Mouse (Mus musculus): Measurements from ENCODE around the gene Cyp2a5.
"Not testable (repeated sequence)": the region's sequence is repeated elsewhere in the genome, so short reads cannot be mapped to it uniquely, and the experiment has no call there.

Gene Cyp2a5

DNA sequence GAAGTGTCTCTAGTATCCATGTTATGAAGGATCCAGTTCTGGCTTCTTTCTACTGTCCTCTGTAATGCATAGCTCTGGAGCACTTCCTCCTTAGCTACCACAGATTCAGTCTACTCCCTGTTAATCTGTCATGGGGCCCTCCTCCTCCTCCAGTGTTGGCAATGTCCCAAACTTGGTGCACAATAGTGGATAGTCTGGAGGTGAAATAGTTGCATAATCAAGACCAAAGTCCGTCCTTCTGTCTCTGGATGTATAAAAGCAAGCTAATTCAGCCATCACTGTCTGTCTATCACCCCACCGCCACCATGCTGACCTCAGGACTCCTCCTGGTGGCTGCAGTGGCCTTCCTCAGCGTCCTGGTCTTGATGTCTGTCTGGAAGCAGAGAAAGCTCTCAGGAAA, at the start of gene Cyp2a5:
Gene Cyp2a5 (plus strand): TSS at position 247 of the 400 bp plus-strand sequence.
- DNase-seq, result not testable (repeated sequence)

DNA sequence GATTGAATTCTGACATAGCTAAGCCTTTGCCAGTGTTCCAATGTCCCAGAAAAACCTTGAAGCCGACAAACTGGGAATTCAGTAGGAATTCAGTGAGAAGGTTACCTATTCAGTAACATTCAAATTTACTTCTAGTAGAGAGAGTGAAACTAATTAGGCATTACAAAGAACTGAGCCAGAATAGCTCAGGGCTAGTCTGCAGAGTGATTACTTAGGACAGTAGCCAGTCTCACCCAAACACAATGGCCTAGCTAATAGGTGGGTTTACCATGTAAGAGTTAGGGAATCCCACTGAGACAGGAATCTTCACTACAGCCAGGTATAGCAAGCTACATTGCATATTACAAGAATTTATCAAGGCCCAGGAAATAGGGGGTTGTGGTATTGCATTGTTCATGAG, 49.1 kb upstream of the Cyp2a5 start:
- not testable (repeated sequence) for DNase-seq

GRCm38 (mm10) chr7:26789984-26790383, 45.1 kb upstream of the Cyp2a5 start:
- DNase-seq, result no peak

- DNase-seq, result no peak
Measured at GRCm38 (mm10) chr7:26800104-26800503, 35.0 kb upstream of the Cyp2a5 start.

- no peak for DNase-seq
Measured at GRCm38 (mm10) chr7:26800996-26801395, 34.1 kb upstream of the Cyp2a5 start.

DNA sequence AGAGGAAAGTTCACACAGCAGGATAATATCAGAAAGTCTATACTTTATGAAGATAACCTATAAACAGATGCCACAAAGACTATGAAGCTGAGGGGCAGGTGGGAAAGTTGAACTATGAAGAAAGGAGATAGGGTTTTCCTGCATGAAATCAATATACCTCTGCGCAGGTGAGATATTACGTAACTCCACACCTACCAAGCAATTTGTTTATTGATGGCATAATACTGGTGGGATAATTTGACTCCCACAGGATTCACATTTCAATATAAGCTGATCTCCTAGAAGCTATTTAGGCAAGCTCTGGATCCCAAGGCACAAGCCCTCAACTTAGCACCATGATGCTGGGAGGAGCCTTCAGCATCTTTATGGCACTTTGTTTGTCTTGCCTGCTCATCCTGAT, 26.5 kb upstream of the Cyp2a5 start, which contains the start of gene Cyp2g1:
Gene Cyp2g1 (plus strand): TSS at position 301 of the 400 bp plus-strand sequence.
- DNase-seq, result no peak

DNA sequence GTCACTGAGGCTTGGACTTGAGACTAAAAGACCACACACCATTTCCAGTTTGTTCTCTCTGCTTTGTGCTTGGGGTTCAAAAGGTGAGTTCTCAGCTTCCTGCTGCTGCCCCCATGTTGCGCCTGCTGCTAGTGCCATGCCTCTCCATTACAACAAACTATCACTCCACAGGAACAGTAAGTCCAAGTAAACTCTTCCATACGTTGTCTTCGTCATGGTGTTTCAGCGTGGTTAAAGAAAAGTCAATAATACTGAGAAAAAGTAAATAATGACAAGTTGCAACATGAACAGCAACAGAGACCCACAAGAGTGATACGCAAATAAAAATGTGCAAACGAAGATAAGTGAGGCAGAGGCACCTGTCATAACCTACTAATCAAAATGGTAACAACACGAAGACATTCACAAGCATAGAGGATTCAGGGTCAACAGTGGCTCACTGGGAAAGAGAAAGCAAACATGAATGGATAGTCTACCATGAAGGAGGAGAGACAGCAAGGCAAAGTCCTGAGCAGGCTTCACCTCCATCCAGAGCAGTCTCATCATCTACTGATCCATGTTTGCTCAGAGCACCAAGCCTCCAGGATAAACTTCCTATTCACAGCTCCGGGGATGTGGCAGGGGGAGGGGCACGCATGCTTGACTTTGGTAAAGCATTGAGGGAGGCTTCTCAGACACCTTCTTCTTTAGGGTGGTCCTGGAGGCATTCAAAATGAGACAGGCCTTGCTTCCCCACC, 3.4 kb upstream of the Cyp2a5 start:
- not testable (repeated sequence) for DNase-seq

DNA sequence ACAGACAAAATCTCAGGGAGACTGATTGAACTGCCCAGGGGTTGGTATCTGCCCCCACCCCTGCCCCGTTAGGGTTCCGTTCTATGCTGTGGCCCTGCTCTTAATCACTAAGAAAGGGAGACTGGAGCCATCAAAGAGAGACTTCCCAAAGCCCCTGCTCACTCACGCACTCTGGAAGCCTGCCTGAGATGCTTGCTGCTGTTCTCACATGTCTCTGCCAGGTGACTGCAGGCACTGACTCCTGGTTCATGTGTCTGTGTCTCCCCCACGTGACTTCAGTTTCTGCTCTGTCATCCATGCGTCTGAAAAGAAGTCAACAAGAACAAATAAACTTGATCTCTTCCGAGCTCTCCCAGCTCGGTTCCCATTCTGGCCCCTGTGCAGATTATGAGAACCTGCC, 2.4 kb upstream of the Cyp2a5 start:
- not testable (repeated sequence) for DNase-seq

DNA sequence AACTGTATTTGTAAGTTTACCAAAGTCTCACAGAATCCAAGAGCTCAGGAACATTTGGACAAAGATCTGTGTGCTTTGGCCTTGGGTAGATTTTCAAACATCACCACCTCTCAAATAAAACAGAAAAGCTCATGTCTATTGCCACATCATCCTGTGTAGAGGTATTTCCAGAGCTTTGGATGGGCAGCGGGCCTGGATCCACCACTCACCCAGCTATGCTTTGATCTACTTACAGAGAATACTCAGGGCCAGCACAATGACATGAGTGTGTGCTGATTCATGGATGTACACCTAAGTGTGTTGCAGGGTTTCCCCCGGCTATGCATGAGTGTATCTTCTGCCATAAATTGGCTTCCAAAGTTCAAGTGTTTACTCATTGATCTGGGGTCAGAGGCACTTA, 8.3 kb downstream of the Cyp2a5 start:
- not testable (repeated sequence) for DNase-seq

DNA sequence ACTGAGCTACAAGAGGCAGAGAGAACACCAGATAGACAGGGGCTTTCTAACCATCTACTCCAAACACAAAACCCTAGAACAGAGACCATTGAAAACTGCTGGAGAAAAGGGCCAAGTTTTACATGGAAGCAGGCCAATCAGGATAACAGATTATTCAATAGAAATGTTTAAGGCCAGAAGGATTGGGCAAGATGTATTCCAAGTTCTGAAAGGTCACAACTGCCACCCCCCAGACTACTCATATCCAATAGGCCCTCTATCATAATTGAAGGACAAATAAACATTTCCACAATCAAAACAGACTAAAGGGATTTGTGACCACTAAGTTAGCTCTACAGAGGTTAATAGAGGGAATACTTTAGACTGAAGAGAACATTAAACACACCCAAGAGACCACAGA, 15.0 kb downstream of the Cyp2a5 start:
- not testable (repeated sequence) for DNase-seq

DNA sequence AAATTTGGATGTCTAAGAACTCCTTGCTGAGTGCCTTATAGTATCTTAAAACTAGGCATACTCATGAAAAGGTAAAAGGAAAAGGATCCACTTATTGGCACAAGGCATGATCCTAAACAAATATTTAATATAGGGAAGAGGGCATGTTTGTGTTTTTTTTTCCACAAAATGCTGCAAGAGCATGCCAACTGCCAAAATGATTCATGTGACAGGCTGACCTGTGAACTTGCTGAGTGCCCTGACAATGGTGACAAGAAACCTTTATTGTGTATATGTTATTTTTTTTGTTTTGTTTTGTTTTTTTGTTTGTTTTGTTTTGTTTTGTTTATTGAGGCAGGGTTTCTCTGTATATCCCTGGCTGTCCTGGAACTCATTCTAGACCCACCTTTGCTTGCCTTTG, 43.5 kb downstream of the Cyp2a5 start:
- not testable (repeated sequence) for DNase-seq

DNA sequence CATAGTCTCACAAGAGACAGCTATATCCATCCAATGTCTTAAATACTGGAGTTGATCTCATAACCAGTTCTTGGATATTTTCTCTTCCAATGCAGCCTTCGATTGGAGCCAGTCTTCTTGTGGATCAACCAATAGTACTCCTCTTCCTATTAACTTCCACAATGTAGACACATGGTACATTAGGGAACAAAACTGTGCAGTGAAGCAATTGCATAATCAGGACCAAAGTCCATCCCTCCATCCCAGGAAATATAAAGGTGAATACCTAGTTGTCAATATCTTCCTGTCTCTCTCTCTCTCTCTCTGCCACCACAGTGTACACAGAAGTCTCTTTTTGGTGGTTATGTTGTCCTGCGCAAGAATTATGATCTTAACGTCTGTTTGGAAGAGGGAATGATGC, 45.5 kb downstream of the Cyp2a5 start:
- not testable (repeated sequence) for DNase-seq

All from cerebellum, postnatal 25 days (tissue).